Mouse (Mus musculus): Measurements from ENCODE around the gene Zfp831. TPM values are rescaled to one million over a fixed set of nuclear protein-coding genes. Genes with fewer than 3 reads are reported as not detected.

Zfp831 gene
- total and polyA plus RNA-seq, 2 experiments from 2014 or later = under 0.01 to 0.02 TPM

DNA sequence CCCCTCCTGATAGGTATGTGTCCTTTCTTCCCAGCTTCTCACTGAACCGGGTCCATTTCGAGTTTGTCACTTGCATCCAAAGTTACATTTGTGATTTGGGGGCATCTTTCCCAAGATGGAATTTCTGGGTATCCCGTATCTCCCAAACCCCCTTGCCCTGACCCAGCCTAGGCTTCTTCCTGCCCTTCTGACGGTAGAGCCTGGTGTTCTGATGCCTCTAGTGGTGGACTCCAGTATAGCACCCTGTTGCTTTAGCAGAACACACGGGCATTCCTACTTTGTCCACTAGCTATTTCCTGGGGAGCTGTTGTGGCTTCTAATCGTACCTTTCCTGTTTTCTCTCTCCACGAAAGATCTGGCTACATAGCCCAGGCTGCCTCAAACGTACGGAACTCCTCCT, 32.3 kb downstream of the Zfp831 start:
- no peak overlapping the region for H3K4me3 ChIP-seq (ENCODE audit: low read depth, low read length)
- 14% methylated on average over 9 of the region's 9 CpGs for WGBS
- no peak overlapping the region for H3K9ac ChIP-seq
- peak; percentile 94 for TF ChIP-seq CTCF (IDR thresholded peaks at IDR 0.05; ENCODE audit: low read depth)
- no peak overlapping the region for H3K4me2 ChIP-seq (ENCODE audit: low read depth)
- no peaks in the 10 kb centered on the region for H3K9me3 ChIP-seq (ENCODE audit: low read length)
- H3K4me1 ChIP-seq (ENCODE audit: insufficient read depth) = no peaks in the 10 kb centered on the region
- peak; percentile 85 for DNase-seq
- no peak overlapping the region for H3K27ac ChIP-seq (ENCODE audit: low read depth, low read length)
- ATAC-seq = peak; percentile 63
- H3K36me3 ChIP-seq (ENCODE audit: insufficient read depth) = no peaks in the 10 kb centered on the region
- H3K27me3 ChIP-seq (ENCODE audit: insufficient read depth, low read length) = 0 out of 2 replicates have a peak, but pooled peaks cover 3% of the 10 kb centered on the region

DNA sequence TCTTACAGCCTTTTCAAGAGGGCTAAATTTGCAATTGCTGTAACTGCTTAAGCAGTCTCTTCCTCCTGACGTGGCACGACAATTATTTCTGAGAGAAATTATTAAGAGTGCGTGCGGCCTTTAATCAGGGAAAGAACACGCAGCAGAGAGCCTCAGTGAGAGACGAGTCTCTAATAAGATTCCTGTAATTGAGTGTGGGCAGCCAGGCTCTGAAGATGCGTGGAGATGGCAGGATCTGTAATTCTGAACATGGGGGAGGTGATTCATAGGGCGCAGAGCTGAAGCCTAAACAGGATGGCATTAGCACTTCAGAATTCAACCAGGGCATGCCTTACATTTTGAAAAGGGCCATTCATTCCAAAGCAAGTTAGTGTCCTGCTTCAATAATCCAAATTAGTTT, 58.0 kb downstream of the Zfp831 start:
- Histone ChIP-seq H3K27me3 (ENCODE audit: insufficient read depth, low read length) (no peaks in the 10 kb centered on the region), H3K36me3 (ENCODE audit: insufficient read depth) (no peaks in the 10 kb centered on the region), H3K4me2 (ENCODE audit: low read depth) (no peak overlapping the region), H3K9ac (no peak overlapping the region), H3K4me3 (ENCODE audit: low read depth, low read length) (no peak overlapping the region), H3K9me3 (ENCODE audit: low read length) (no peaks in the 10 kb centered on the region), H3K4me1 (ENCODE audit: insufficient read depth) (no peaks in the 10 kb centered on the region), H3K27ac (ENCODE audit: low read depth, low read length) (no peak overlapping the region)
- TF ChIP-seq CTCF (IDR thresholded peaks at IDR 0.05; ENCODE audit: low read depth) = no peak
- DNase-seq (no peak), ATAC-seq (no peak)
- 25% methylated on average over 8 of the region's 8 CpGs for WGBS

DNA sequence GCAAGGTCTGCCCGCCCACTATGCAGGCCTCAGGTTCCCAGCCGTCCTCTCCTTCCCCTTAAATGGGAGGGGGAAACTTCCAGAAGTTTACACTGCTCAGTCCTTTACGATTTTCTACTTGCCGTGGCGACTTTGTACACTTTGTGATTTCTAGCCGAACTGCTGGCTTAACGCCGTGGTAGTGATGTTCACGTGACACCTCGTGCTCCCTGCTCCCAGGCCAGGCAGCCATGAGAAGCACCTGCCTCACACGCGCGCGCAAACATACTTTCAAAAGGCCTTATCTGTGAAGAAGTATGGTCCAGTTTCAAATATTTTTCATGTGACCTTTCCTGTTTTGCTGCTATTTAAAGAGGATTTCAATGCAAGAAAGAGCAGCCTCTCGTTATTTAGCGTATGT, 63.8 kb downstream of the Zfp831 start:
- no peak for ATAC-seq
- 91% methylated on average over 16 of the region's 16 CpGs for WGBS

GRCm38 (mm10) chr2:174708587-174708986, 65.3 kb downstream of the Zfp831 start:
- no peaks in the 10 kb centered on the region for H3K36me3 ChIP-seq (ENCODE audit: insufficient read depth)
- H3K27me3 ChIP-seq (ENCODE audit: insufficient read depth, low read length) = no peaks in the 10 kb centered on the region
- 70% methylated on average over 4 of the region's 4 CpGs for WGBS
- ATAC-seq (no peak), DNase-seq (no peak)
- no peaks in the 10 kb centered on the region for H3K9me3 ChIP-seq (ENCODE audit: low read length)
- H3K4me2 ChIP-seq (ENCODE audit: low read depth) = no peak overlapping the region
- H3K4me3 ChIP-seq (ENCODE audit: low read depth, low read length) = no peak overlapping the region
- H3K27ac ChIP-seq (ENCODE audit: low read depth, low read length) = no peak overlapping the region
- TF ChIP-seq CTCF (IDR thresholded peaks at IDR 0.05; ENCODE audit: low read depth) = peak; percentile 29; the same call in 1 of the 2 replicates
- H3K9ac ChIP-seq = no peak overlapping the region
- H3K4me1 ChIP-seq (ENCODE audit: insufficient read depth) = no peaks in the 10 kb centered on the region

More for the DNA sequence above, 63.8 kb downstream of the Zfp831 start:
- Histone ChIP-seq H3K4me3 (ENCODE audit: low read depth, low read length) (no peak overlapping the region), H3K9ac (no peak overlapping the region), H3K36me3 (ENCODE audit: insufficient read depth) (no peaks in the 10 kb centered on the region), H3K9me3 (ENCODE audit: low read length) (no peaks in the 10 kb centered on the region), H3K27ac (ENCODE audit: low read depth, low read length) (no peak overlapping the region), H3K4me2 (ENCODE audit: low read depth) (no peak overlapping the region), H3K27me3 (ENCODE audit: insufficient read depth, low read length) (no peaks in the 10 kb centered on the region), H3K4me1 (ENCODE audit: insufficient read depth) (no peaks in the 10 kb centered on the region)
- TF ChIP-seq CTCF (IDR thresholded peaks at IDR 0.05; ENCODE audit: low read depth) = no peak
- DNase-seq = no peak

GRCm38 (mm10) chr2:174710185-174710584, 66.9 kb downstream of the Zfp831 start:
- Histone ChIP-seq H3K4me2 (ENCODE audit: low read depth) (no peak overlapping the region), H3K27me3 (ENCODE audit: insufficient read depth, low read length) (no peaks in the 10 kb centered on the region), H3K27ac (ENCODE audit: low read depth, low read length) (no peak overlapping the region), H3K36me3 (ENCODE audit: insufficient read depth) (no peaks in the 10 kb centered on the region), H3K4me1 (ENCODE audit: insufficient read depth) (no peaks in the 10 kb centered on the region), H3K9ac (no peak overlapping the region), H3K9me3 (ENCODE audit: low read length) (no peaks in the 10 kb centered on the region), H3K4me3 (ENCODE audit: low read depth, low read length) (no peak overlapping the region)
- 64% methylated on average over 3 of the region's 3 CpGs for WGBS
- DNase-seq = no peak
- TF ChIP-seq CTCF (IDR thresholded peaks at IDR 0.05; ENCODE audit: low read depth) = no peak
- no peak for ATAC-seq

GRCm38 (mm10) chr2:174712043-174712442, 68.7 kb downstream of the Zfp831 start:
- H3K27ac ChIP-seq (ENCODE audit: low read depth, low read length) = no peak overlapping the region

GRCm38 (mm10) chr2:174715938-174716337, 72.6 kb downstream of the Zfp831 start:
- H3K9me3 ChIP-seq (ENCODE audit: low read length) = no peaks in the 10 kb centered on the region
- no peaks in the 10 kb centered on the region for H3K27me3 ChIP-seq (ENCODE audit: insufficient read depth, low read length)
- H3K27ac ChIP-seq (ENCODE audit: low read depth, low read length) = no peak overlapping the region
- DNase-seq (no peak), ATAC-seq (no peak)
- no peaks in the 10 kb centered on the region for H3K4me1 ChIP-seq (ENCODE audit: insufficient read depth)
- no peak overlapping the region for H3K4me3 ChIP-seq (ENCODE audit: low read depth, low read length)
- no peaks in the 10 kb centered on the region for H3K36me3 ChIP-seq (ENCODE audit: insufficient read depth)
- H3K4me2 ChIP-seq (ENCODE audit: low read depth) = no peak overlapping the region
- TF ChIP-seq CTCF (IDR thresholded peaks at IDR 0.05; ENCODE audit: low read depth) = no peak
- H3K9ac ChIP-seq = no peak overlapping the region

More at GRCm38 (mm10) chr2:174712043-174712442, 68.7 kb downstream of the Zfp831 start:
- Histone ChIP-seq H3K4me2 (ENCODE audit: low read depth) (no peak overlapping the region), H3K9me3 (ENCODE audit: low read length) (no peaks in the 10 kb centered on the region), H3K4me3 (ENCODE audit: low read depth, low read length) (no peak overlapping the region), H3K36me3 (ENCODE audit: insufficient read depth) (no peaks in the 10 kb centered on the region), H3K27me3 (ENCODE audit: insufficient read depth, low read length) (no peaks in the 10 kb centered on the region), H3K4me1 (ENCODE audit: insufficient read depth) (no peaks in the 10 kb centered on the region), H3K9ac (no peak overlapping the region)
- no peak for ATAC-seq
- no peak for DNase-seq
- WGBS = 95% methylated on average over 1 of the region's 1 CpGs
- no peak for TF ChIP-seq CTCF (IDR thresholded peaks at IDR 0.05; ENCODE audit: low read depth)

DNA sequence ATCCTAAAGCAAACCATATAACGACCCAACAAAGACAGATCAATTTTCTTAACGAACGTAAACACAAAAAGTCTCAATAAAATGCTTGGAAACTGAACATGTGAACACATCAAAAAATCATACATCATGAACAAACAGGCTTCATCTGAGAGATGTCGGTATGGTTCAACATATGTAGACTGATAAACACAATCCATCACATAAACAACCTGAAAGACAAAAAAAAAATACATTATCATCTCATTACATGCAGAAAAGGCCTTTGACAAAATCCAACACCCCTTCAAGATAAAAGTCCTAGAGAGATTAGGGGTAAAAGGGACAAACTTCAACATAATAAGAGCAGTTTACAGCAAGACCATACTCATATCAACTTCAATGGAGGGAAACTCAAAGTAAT, 74.5 kb downstream of the Zfp831 start:
- ATAC-seq (no peak), DNase-seq (no peak)
- H3K36me3 ChIP-seq (ENCODE audit: insufficient read depth) = no peaks in the 10 kb centered on the region
- H3K9me3 ChIP-seq (ENCODE audit: low read length) = no peaks in the 10 kb centered on the region
- H3K27ac ChIP-seq (ENCODE audit: low read depth, low read length) = no peak overlapping the region
- no peaks in the 10 kb centered on the region for H3K27me3 ChIP-seq (ENCODE audit: insufficient read depth, low read length)
- H3K4me2 ChIP-seq (ENCODE audit: low read depth) = no peak overlapping the region
- no peaks in the 10 kb centered on the region for H3K4me1 ChIP-seq (ENCODE audit: insufficient read depth)
- TF ChIP-seq CTCF (IDR thresholded peaks at IDR 0.05; ENCODE audit: low read depth) = no peak
- no peak overlapping the region for H3K9ac ChIP-seq
- WGBS = 77% methylated on average over 4 of the region's 4 CpGs
- no peak overlapping the region for H3K4me3 ChIP-seq (ENCODE audit: low read depth, low read length)

Measured in forebrain, postnatal 0 days (tissue).